Mouse (Mus musculus): ENCODE results near the gene Spns3. TPM values are rescaled to one million over a fixed set of nuclear protein-coding genes. Genes with fewer than 3 reads are reported as not detected.

Gene Spns3
- polyA plus RNA-seq, 1 experiment from 2014 or later = 0.19 TPM

DNA sequence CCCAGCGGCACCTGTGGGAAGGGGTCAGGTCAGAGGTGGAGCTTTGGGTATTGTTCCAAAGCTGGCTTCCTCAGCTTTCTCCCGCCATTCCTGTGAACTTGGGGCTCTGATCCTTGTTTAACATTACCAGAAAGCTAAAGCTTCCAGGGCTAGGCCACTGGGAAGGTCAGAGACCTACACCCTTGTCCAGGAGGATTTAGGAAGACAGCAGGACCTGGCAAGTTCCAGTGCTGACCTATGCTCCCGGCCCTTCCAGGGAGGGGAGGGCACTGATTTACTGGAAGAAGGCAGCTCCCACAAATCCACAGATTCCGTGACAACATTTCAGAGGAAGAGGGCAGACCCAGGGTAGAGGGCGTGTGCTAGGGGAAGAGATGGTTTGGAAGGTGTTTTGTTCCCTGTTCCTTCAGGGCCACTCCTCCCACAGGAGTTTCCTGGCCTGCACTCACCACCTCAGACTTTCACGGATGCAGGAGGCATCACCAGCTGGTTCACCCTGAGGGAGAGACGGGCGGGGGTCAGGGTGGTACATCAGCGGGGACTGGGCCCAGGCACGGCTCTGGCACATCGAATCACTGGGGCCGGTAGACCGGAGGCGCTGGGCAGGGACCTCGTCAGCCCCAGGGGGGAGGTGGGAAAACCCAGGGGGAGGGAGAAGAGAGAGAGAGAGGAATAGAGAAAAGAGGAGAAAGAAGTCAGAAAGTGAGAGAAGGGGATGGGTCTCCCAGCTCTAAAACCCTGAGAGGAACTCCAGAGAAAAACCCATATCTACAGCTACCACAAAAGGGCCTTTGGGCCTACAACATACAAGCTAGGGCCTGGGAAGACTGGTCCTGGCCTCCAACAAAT is 97.0 kb downstream of the Spns3 start:
- Histone ChIP-seq H3K4me1 (replicated peaks) (peaks cover 18% of the 10 kb centered on the region), H3K27me3 (replicated peaks) (no peaks in the 10 kb centered on the region), H3K4me2 (no peak overlapping the region), H3K9ac (no peak overlapping the region), H3K36me3 (peaks cover 46% of the 10 kb centered on the region), H3K27ac (ENCODE audit: poor library complexity, severe bottlenecking) (no peak overlapping the region), H3K4me3 (no peak overlapping the region), H3K9me3 (replicated peaks) (no peaks in the 10 kb centered on the region)
- 59% methylated on average over 15 of the region's 15 CpGs for WGBS
- ATAC-seq (ENCODE audit: insufficient number of reproducible peaks, low FRiP score) = no peak

DNA sequence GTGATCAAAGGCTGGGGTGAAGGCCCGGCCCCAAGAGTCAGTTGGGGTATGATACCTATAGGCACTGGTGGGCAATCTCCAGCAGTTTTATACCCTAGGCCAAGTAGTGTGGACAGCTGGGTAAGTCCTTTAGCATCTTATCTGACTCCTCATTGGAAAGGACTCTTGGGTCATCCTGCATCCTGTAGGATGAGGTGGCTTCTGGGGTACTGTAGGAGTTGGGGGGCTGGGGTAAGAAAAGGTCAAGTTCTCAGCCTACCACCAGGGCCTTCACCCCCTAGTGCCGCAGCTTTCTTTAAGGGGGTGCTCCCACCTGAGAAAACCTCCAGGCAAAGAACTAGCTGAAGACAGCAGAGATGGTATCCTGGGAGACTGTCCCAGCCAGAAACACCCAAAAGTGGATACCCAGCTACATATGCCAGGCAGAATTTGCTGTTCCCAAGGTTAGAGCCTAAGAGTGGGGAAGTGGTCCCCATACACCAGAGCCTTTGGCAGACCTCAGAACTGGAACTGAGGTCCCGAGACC is 98.1 kb downstream of the Spns3 start:
- no peak for ATAC-seq (ENCODE audit: insufficient number of reproducible peaks, low FRiP score)
- Histone ChIP-seq H3K4me1 (replicated peaks) (0 out of 2 replicates have a peak, but pooled peaks cover 7% of the 10 kb centered on the region), H3K9me3 (replicated peaks) (no peaks in the 10 kb centered on the region), H3K27ac (ENCODE audit: poor library complexity, severe bottlenecking) (no peak overlapping the region), H3K4me2 (no peak overlapping the region), H3K4me3 (no peak overlapping the region), H3K27me3 (replicated peaks) (no peaks in the 10 kb centered on the region), H3K36me3 (peaks cover 58% of the 10 kb centered on the region), H3K9ac (no peak overlapping the region)
- WGBS = 87% methylated on average over 3 of the region's 3 CpGs

DNA sequence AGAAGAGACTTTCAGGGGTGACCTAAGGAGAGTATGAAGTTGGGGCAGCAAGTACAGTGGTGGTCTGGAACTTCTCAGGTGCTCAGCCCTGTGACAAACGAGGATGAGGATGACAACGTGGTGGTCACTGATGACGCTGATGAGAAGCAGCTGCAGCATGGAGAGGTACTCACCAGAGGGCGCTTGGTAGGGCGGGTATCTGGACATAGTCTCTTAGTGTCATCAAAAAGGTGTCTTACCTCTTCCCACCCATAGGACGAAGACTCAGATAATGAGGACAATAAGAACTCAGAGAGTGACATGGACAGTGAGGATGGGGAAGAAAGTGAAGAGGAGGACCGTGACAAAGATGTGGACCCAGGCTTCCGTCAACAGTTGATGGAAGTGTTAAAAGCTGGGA is 102.8 kb downstream of the Spns3 start:
- Histone ChIP-seq H3K27me3 (replicated peaks) (no peaks in the 10 kb centered on the region), H3K4me3 (no peak overlapping the region), H3K4me1 (replicated peaks) (peaks cover 4% of the 10 kb centered on the region), H3K27ac (ENCODE audit: poor library complexity, severe bottlenecking) (no peak overlapping the region), H3K9me3 (replicated peaks) (no peaks in the 10 kb centered on the region), H3K9ac (no peak overlapping the region), H3K4me2 (no peak overlapping the region), H3K36me3 (peaks cover 100% of the 10 kb centered on the region)
- WGBS = 73% methylated on average over 8 of the region's 8 CpGs
- ATAC-seq (ENCODE audit: insufficient number of reproducible peaks, low FRiP score) = no peak

DNA sequence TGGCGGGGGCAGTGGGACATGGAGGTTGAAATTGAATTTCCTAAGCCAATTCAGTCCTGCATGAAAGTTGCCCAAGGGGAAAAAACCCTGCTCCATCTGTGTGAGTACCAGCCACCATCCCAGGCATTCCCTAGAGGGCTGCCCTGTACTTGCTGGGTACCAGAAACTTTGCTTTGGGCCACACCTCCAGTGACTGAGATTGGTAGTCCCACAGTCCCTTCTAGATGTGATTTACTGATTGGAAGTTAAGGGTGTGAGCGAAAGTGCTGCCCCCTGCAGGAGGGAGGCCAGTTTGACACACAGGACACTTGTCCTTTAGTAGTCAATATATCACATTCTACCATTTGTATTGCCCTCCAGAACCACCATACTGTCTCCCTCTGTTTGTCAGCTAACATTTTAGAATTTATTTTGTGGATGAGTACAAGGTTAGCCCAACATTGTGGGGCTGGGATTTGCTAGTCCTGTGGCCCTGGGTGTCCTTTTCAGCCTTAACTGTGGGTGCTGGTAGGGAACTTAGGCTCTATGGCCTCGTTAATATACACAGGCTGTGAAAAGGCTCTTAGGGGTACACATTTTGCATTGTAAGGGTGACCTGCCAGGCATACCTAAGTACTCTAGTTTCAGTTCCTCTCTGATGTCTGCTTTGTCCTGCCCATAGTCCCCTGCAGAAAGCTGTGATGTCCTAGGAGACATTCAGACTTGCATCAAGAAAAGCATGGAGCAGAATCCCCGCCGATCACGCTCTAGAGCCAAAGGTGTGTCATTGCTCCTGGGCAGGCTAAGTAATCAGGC is 103.8 kb downstream of the Spns3 start:
- Histone ChIP-seq H3K4me3 (no peak overlapping the region), H3K4me2 (no peak overlapping the region)
- WGBS = 89% methylated on average over 6 of the region's 6 CpGs

More for the DNA sequence above, 103.8 kb downstream of the Spns3 start:
- Histone ChIP-seq H3K27me3 (replicated peaks) (no peaks in the 10 kb centered on the region), H3K4me1 (replicated peaks) (peaks cover 13% of the 10 kb centered on the region), H3K36me3 (peaks cover 93% of the 10 kb centered on the region), H3K27ac (ENCODE audit: poor library complexity, severe bottlenecking) (no peak overlapping the region), H3K9me3 (replicated peaks) (no peaks in the 10 kb centered on the region), H3K9ac (no peak overlapping the region)
- no peak for ATAC-seq (ENCODE audit: insufficient number of reproducible peaks, low FRiP score)

Other genes starting within 250 kb of the Spns3 start
- 6.2 and 6.8 TPM in 2 replicates for gene Xaf1, start 248.9 kb downstream of the Spns3 start, polyA plus RNA-seq (2016; fragmentation: Nextera tagmentation; extraction: Ambion mirVana)
- not detected in 2 replicates for gene Fbxo39, start 236.1 kb downstream of the Spns3 start, polyA plus RNA-seq (2016; fragmentation: Nextera tagmentation; extraction: Ambion mirVana)
- 0.32 and 0.85 TPM in 2 replicates for gene Tekt1, start 188.1 kb downstream of the Spns3 start, polyA plus RNA-seq (2016; fragmentation: Nextera tagmentation; extraction: Ambion mirVana)
- 191 and 194 TPM in 2 replicates for gene Smtnl2, start 138.8 kb downstream of the Spns3 start, polyA plus RNA-seq (2016; fragmentation: Nextera tagmentation; extraction: Ambion mirVana)
- gene Ggt6, start 115.0 kb downstream of the Spns3 start, polyA plus RNA-seq (2016; fragmentation: Nextera tagmentation; extraction: Ambion mirVana) = not detected in 2 replicates
- gene Mybbp1a, start 109.2 kb downstream of the Spns3 start, polyA plus RNA-seq (2016; fragmentation: Nextera tagmentation; extraction: Ambion mirVana) = 99.5 and 106 TPM in 2 replicates
- gene Spns2, start 60.6 kb downstream of the Spns3 start, polyA plus RNA-seq (2016; fragmentation: Nextera tagmentation; extraction: Ambion mirVana) = 3.3 and 3.5 TPM in 2 replicates
- 68.5 and 71.0 TPM in 2 replicates for gene Ube2g1, start 56.8 kb upstream of the Spns3 start, polyA plus RNA-seq (2016; fragmentation: Nextera tagmentation; extraction: Ambion mirVana)
- 25.8 and 27.8 TPM in 2 replicates for gene Ankfy1, start 139.5 kb upstream of the Spns3 start, polyA plus RNA-seq (2016; fragmentation: Nextera tagmentation; extraction: Ambion mirVana)
- 5.5 and 6.3 TPM in 2 replicates for gene Cyb5d2, start 245.6 kb upstream of the Spns3 start, polyA plus RNA-seq (2016; fragmentation: Nextera tagmentation; extraction: Ambion mirVana)
- gene Zzef1, start 245.7 kb upstream of the Spns3 start, polyA plus RNA-seq (2016; fragmentation: Nextera tagmentation; extraction: Ambion mirVana) = 7.7 and 8.1 TPM in 2 replicates

All from heart, embryonic 12.5 days (tissue).